Mouse (Mus musculus) heart, embryonic 16.5 days (tissue): Measurements from ENCODE around the gene Gm20662. TPM values are rescaled to one million over a fixed set of nuclear protein-coding genes. Genes with fewer than 3 reads are reported as not detected.

Source experiments
- ATAC-seq: fragments of 200-750 bp; cut with Nextera tagmentation; replicated peaks from 2 replicates; pipeline ENCODE4 v1.8.0; 2017; ENCODE audit warnings: moderate number of reproducible peaks; ENCODE audit not compliant: insufficient read depth, low FRiP score; ENCODE audit errors: extremely low read depth
- H3K27ac ChIP-seq: fragments of 300-500 bp; sonication (generic); 2 replicates; pipeline ENCODE4 v1.5.1; 2014; ENCODE audit warnings: mild to moderate bottlenecking, low read length, control low read depth, moderate library complexity
- H3K27me3 ChIP-seq: fragments of 300-500 bp; sonication (generic); 2 replicates; pipeline ENCODE4 v1.6.1; 2014; ENCODE audit warnings: low read length, mixed read lengths; ENCODE audit not compliant: control insufficient read depth, insufficient read depth
- H3K36me3 ChIP-seq: fragments of 300-500 bp; sonication (generic); 2 replicates; pipeline ENCODE4 v1.6.1; 2014; ENCODE audit not compliant: control insufficient read depth, insufficient read depth
- H3K4me1 ChIP-seq: fragments of 300-500 bp; sonication (generic); 2 replicates; pipeline ENCODE4 v1.6.1; 2014; ENCODE audit warnings: low read length, mixed read lengths; ENCODE audit not compliant: control insufficient read depth, insufficient read depth
- H3K4me2 ChIP-seq: fragments of 300-500 bp; sonication (generic); 2 replicates; pipeline ENCODE4 v1.6.1; 2014; ENCODE audit warnings: low read depth, mild to moderate bottlenecking, control low read depth, low read length
- H3K4me3 ChIP-seq: fragments of 300-500 bp; sonication (generic); 2 replicates; pipeline ENCODE4 v1.5.1; 2014; ENCODE audit warnings: mild to moderate bottlenecking, control low read depth, low read length
- H3K9ac ChIP-seq: fragments of 300-500 bp; sonication (generic); 2 replicates; pipeline ENCODE4 v1.6.1; 2014; ENCODE audit warnings: low read length, control low read depth
- H3K9me3 ChIP-seq: fragments of 300-500 bp; sonication (generic); replicated peaks from 2 replicates; pipeline ENCODE4 v1.6.1; 2016; ENCODE audit warnings: low read length; ENCODE audit not compliant: control insufficient read depth
- WGBS: fragments of 180-500 bp; shearing (Covaris S2); extraction: QIAGEN DNeasy Blood & Tissue Kit; methylation state at CpG from one replicate; pipeline ENCODE4 v1.1.7; 2014; 5-methylcytosine and 5-hydroxymethylcytosine counted together
- polyA plus RNA-seq: library from polyadenylated mRNA; unstranded; fragments of >200 nt; fragmentation: Nextera tagmentation; extraction: Ambion mirVana; gene quantifications from 2 replicates; pipeline ENCODE4 v1.2.1, GENCODE M21; 2015

Gene Gm20662
- polyA plus RNA-seq, 1 experiment from 2014 or later = 0.76 TPM

- peaks cover 10% of the 10 kb centered on the region; the same call in 1 of the 2 replicates for H3K36me3 ChIP-seq
- peak overlapping the region; percentile 68 for H3K27ac ChIP-seq
- peak overlapping the region; percentile 18; the same call in 1 of the 2 replicates for H3K9ac ChIP-seq
- no peak overlapping the region for H3K4me3 ChIP-seq
- 92% methylated on average over 1 of the region's 1 CpGs for WGBS
- H3K4me1 ChIP-seq = peaks cover 8% of the 10 kb centered on the region
- no peaks in the 10 kb centered on the region for H3K27me3 ChIP-seq
- peak overlapping the region; percentile 22; the same call in 1 of the 2 replicates for H3K4me2 ChIP-seq
- no peaks in the 10 kb centered on the region for H3K9me3 ChIP-seq
- no peak for ATAC-seq
These were observed 24.6 kb downstream of the Gm20662 start for GRCm38 (mm10) chr9:108020741-108021140.

GRCm38 (mm10) chr9:108023216-108023615 is 27.1 kb downstream of the Gm20662 start:
- Histone ChIP-seq H3K27ac (no peak overlapping the region), H3K9me3 (peaks cover 4% of the 10 kb centered on the region; the same call in 1 of the 2 replicates), H3K9ac (no peak overlapping the region), H3K4me3 (no peak overlapping the region), H3K27me3 (no peaks in the 10 kb centered on the region), H3K4me2 (no peak overlapping the region), H3K36me3 (peaks cover 28% of the 10 kb centered on the region), H3K4me1 (peaks cover 8% of the 10 kb centered on the region)
- ATAC-seq = no peak
- WGBS = 91% methylated on average over 3 of the region's 3 CpGs

GRCm38 (mm10) chr9:108026584-108026983 is 30.4 kb downstream of the Gm20662 start:
- no peak overlapping the region for H3K4me3 ChIP-seq
- no peak overlapping the region for H3K9ac ChIP-seq
- no peak overlapping the region for H3K4me2 ChIP-seq
- peaks cover 31% of the 10 kb centered on the region for H3K36me3 ChIP-seq
- H3K4me1 ChIP-seq = no peaks in the 10 kb centered on the region
- ATAC-seq = no peak
- H3K27ac ChIP-seq = no peak overlapping the region
- H3K27me3 ChIP-seq = no peaks in the 10 kb centered on the region
- 87% methylated on average over 3 of the region's 3 CpGs for WGBS
- peaks cover 4% of the 10 kb centered on the region; the same call in 1 of the 2 replicates for H3K9me3 ChIP-seq

GRCm38 (mm10) chr9:108027867-108028266 is 31.7 kb downstream of the Gm20662 start:
- Histone ChIP-seq H3K4me1 (no peaks in the 10 kb centered on the region), H3K27ac (no peak overlapping the region), H3K4me2 (no peak overlapping the region), H3K9ac (no peak overlapping the region), H3K36me3 (peaks cover 40% of the 10 kb centered on the region), H3K9me3 (peaks cover 4% of the 10 kb centered on the region; the same call in 1 of the 2 replicates), H3K27me3 (no peaks in the 10 kb centered on the region), H3K4me3 (no peak overlapping the region)
- ATAC-seq = no peak
- 100% methylated on average over 3 of the region's 3 CpGs for WGBS

GRCm38 (mm10) chr9:108032126-108032525 is 36.0 kb downstream of the Gm20662 start:
- no peaks in the 10 kb centered on the region for H3K27me3 ChIP-seq
- no peak overlapping the region for H3K4me3 ChIP-seq
- peaks cover 29% of the 10 kb centered on the region for H3K36me3 ChIP-seq
- no peak overlapping the region for H3K9ac ChIP-seq
- H3K27ac ChIP-seq = no peak overlapping the region
- no peaks in the 10 kb centered on the region for H3K4me1 ChIP-seq
- peaks cover 4% of the 10 kb centered on the region; the same call in 1 of the 2 replicates for H3K9me3 ChIP-seq
- 89% methylated on average over 5 of the region's 5 CpGs for WGBS
- no peak overlapping the region for H3K4me2 ChIP-seq
- ATAC-seq = no peak

- WGBS = 98% methylated on average over 2 of the region's 2 CpGs
- peak; percentile 45 for ATAC-seq
- H3K4me2 ChIP-seq = no peak overlapping the region
- H3K27me3 ChIP-seq = no peaks in the 10 kb centered on the region
- no peaks in the 10 kb centered on the region for H3K4me1 ChIP-seq
- H3K9ac ChIP-seq = no peak overlapping the region
- peaks cover 21% of the 10 kb centered on the region for H3K36me3 ChIP-seq
- H3K4me3 ChIP-seq = no peak overlapping the region
- no peak overlapping the region for H3K27ac ChIP-seq
- H3K9me3 ChIP-seq = no peaks in the 10 kb centered on the region
These were observed 39.4 kb downstream of the Gm20662 start for GRCm38 (mm10) chr9:108035331-108036156.

- Histone ChIP-seq H3K9me3 (no peaks in the 10 kb centered on the region), H3K36me3 (peaks cover 43% of the 10 kb centered on the region), H3K27me3 (no peaks in the 10 kb centered on the region), H3K27ac (no peak overlapping the region), H3K9ac (no peak overlapping the region), H3K4me3 (no peak overlapping the region), H3K4me1 (peaks cover 14% of the 10 kb centered on the region), H3K4me2 (no peak overlapping the region)
- WGBS = 95% methylated on average over 8 of the region's 8 CpGs
- ATAC-seq = no peak
These were observed 48.8 kb downstream of the Gm20662 start for GRCm38 (mm10) chr9:108044751-108045492.

GRCm38 (mm10) chr9:108046582-108046981 is 50.4 kb downstream of the Gm20662 start:
- Histone ChIP-seq H3K27me3 (no peaks in the 10 kb centered on the region), H3K4me2 (no peak overlapping the region), H3K9ac (no peak overlapping the region), H3K27ac (no peak overlapping the region), H3K4me1 (peaks cover 17% of the 10 kb centered on the region), H3K36me3 (peaks cover 39% of the 10 kb centered on the region), H3K4me3 (no peak overlapping the region), H3K9me3 (no peaks in the 10 kb centered on the region)
- WGBS = 92% methylated on average over 4 of the region's 4 CpGs
- ATAC-seq = no peak
